In genomic region chr6:142571055-142571618, GRCm38 (mm10) we compare ENCODE assay signal across 8 mouse cellular contexts. TPM values are rescaled to one million over a fixed set of nuclear protein-coding genes. Genes with fewer than 3 reads are reported as not detected.
A peak's percentile ranks its signal among the peaks of the same experiment; 100 is the strongest.
DNase-seq lines count a peak whose midpoint lies in the region; ATAC-seq and TF ChIP-seq lines count a peak whose summit lies in the region.

Gene Kcnj8, minus strand, starts transcription at chr6:142571614.

- H3K9me3 ChIP-seq in E14TG2a.4 (ENCODE audit: low read length) = peaks cover 2% of the 10 kb centered on the region; the same call in 1 of the 2 replicates
- H3K9me3 ChIP-seq in forebrain, embryonic 16.5 days (ENCODE audit: control insufficient read depth, low read length) = no peaks in the 10 kb centered on the region

- peak; percentile 93 for ATAC-seq in forebrain, embryonic 16.5 days
- ATAC-seq in megakaryocyte, adult 5-6 weeks (ENCODE audit: poor library complexity, severe bottlenecking) = peak; percentile 43

- H3K4me1 ChIP-seq in E14TG2a.4 (replicated peaks; ENCODE audit: low read depth, low read length) = peaks cover 23% of the 10 kb centered on the region
- H3K4me1 ChIP-seq in forebrain, embryonic 16.5 days (replicated peaks; ENCODE audit: control insufficient read depth, insufficient read depth, low read length) = peaks cover 19% of the 10 kb centered on the region

- peak within 1 kb of the TSS; percentile 76 for H3K4me3 ChIP-seq in E14TG2a.4 (replicated peaks; ENCODE audit: low read length)
- H3K4me3 ChIP-seq in forebrain, embryonic 16.5 days (replicated peaks; ENCODE audit: low read length) = peak within 1 kb of the TSS; percentile 50

- TF ChIP-seq CTCF in E14TG2a.4 (conservative IDR thresholded peaks at IDR 0.05; ENCODE audit: low read length) = no peak
- TF ChIP-seq CTCF in brain, embryonic 14.5 days (IDR thresholded peaks at IDR 0.05; ENCODE audit: borderline replicate concordance, extremely low read depth, insufficient read depth, insufficient read length) = no peak

- TF ChIP-seq POLR2A in brain, embryonic 14.5 days (IDR thresholded peaks at IDR 0.05; ENCODE audit: borderline replicate concordance, extremely low read depth, insufficient read depth, insufficient read length, poor library complexity, severe bottlenecking) = no peak

- under 1% methylated on average over 34 of the region's 34 CpGs for WGBS in forebrain, embryonic 16.5 days

- DNase-seq in brain, embryonic 14.5 days (ENCODE audit: low read depth) = peak; percentile 70
- DNase-seq in heart, postnatal 4 days = peak; percentile 83
- DNase-seq in layer of hippocampus, postnatal 36 days = peak; percentile 12 to 14
- peak; percentile 7 for DNase-seq in right cerebral cortex, adult 18-20 months
- DNase-seq in urinary bladder, postnatal 25 days (ENCODE audit: low spot score) = peak; percentile 36

- peaks cover 61% of the 10 kb centered on the region for H3K27me3 ChIP-seq in E14TG2a.4 (ENCODE audit: insufficient read depth, low read length)
- H3K27me3 ChIP-seq in forebrain, embryonic 16.5 days (replicated peaks; ENCODE audit: control insufficient read depth, insufficient read depth, low read length) = peaks cover 38% of the 10 kb centered on the region

- H3K4me2 ChIP-seq in forebrain, embryonic 16.5 days (ENCODE audit: low read length) = peak within 1 kb of the TSS; percentile 90

- no peaks in the 10 kb centered on the region for H3K36me3 ChIP-seq in E14TG2a.4 (ENCODE audit: insufficient read depth, low read length)
- H3K36me3 ChIP-seq in forebrain, embryonic 16.5 days (ENCODE audit: control insufficient read depth, insufficient read depth) = no peaks in the 10 kb centered on the region

- peak within 1 kb of the TSS; percentile 51 for H3K9ac ChIP-seq in forebrain, embryonic 16.5 days (replicated peaks; ENCODE audit: low read depth, low read length)

- H3K27ac ChIP-seq in forebrain, embryonic 16.5 days (ENCODE audit: low read length) = no peak within 1 kb of the TSS

RNA-seq across cellular contexts. Expression of gene Kcnj8, which starts in this region (rescaled TPM):
- 10.2 and 11.2 TPM in 2 replicates for polyA plus RNA-seq in brain, embryonic 14.5 days (2012; rRNA removed)
- polyA plus RNA-seq in forebrain, embryonic 16.5 days (2015; fragmentation: Nextera tagmentation; extraction: Ambion mirVana) = 13.0 and 14.1 TPM in 2 replicates
- 10 to 100 TPM; 20.7 to 21.7 TPM for total RNA-seq in heart, postnatal 4 days (2021)
- total RNA-seq in layer of hippocampus, postnatal 36 days (2021) = 1 to 10 TPM; 1.5 to 2.0 TPM
- 0.36 TPM in 1 of 2 replicates, not detected in the other for total RNA-seq in megakaryocyte, adult 5-6 weeks (2015)
- 0.12 and 0.40 TPM in 2 replicates for total RNA-seq in megakaryocyte, adult 5-6 weeks (2017)

Comparison
In these comparisons a context has a peak if more than half of its experiments do, and no peak if none do; other contexts are left out.
1. RNA of gene Kcnj8 (total RNA-seq): 20.7 to 21.7 TPM in heart, postnatal 4 days; 1.5 to 2.0 TPM in layer of hippocampus, postnatal 36 days and 0.12 to 0.40 TPM in megakaryocyte, adult 5-6 weeks; every median in the first group is over 4 times any median in the second.
2. Peak in ATAC-seq in megakaryocyte, adult 5-6 weeks; RNA of the gene not detected or under 1 TPM.
3. DNase-seq: peak in every context shown above with its lines; median percentile 83 in heart, postnatal 4 days; 70 in brain, embryonic 14.5 days; 36 in urinary bladder, postnatal 25 days; 13 in layer of hippocampus, postnatal 36 days; 7 in right cerebral cortex, adult 18-20 months.